Mouse (Mus musculus) erythroblast, embryonic 14.5 days (primary cell): ENCODE results near the gene Zxdc.

Experiments used
- GATA1 ChIP-seq: IDR thresholded peaks from 2 replicates; pipeline ENCODE4 v1.6.1; 2012; ENCODE audit warnings: low read length, inconsistent platforms, mixed read lengths
- TAL1 ChIP-seq: IDR thresholded peaks from 3 replicates; pipeline ENCODE4 v1.6.1; 2012; ENCODE audit warnings: low read length, inconsistent platforms, mixed read lengths

DNA sequence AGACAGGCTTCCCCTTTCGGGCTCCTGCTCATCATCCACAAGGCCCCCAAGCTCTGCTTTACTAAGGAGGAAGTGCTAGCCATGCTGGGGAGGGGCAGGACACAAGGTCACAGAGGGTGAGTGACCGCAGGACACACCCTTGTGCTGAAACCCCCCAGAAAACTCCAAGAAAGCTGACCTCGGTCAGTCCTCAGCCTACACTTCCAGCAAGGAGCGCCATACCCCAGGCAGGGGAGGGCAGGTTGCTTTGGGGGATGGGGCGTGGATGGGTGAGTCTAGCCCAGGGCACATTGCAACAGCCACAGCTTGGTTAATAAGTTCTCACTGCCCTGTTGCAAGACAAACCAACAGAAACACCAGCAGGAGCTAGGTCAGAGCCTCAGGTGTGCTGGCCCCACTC lies 48.9 kb upstream of the Zxdc start:
- TF ChIP-seq GATA1 (no peak), TAL1 (no peak)
